Mouse (Mus musculus) myocyte (in vitro differentiated cells): ENCODE results near the gene 4933406M09Rik. TPM values are rescaled to one million over a fixed set of nuclear protein-coding genes. Genes with fewer than 3 reads are reported as not detected.

Source experiments
- H3K27me3 ChIP-seq: one replicate; pipeline ENCODE4 v1.6.1; 2011; ENCODE audit not compliant: control insufficient read depth, insufficient read depth, insufficient read length
- H3K36me3 ChIP-seq: one replicate; pipeline ENCODE4 v1.6.1; 2011; ENCODE audit not compliant: control insufficient read depth, insufficient read depth
- H3K4me2 ChIP-seq: one replicate; pipeline ENCODE4 v1.6.1; 2011; ENCODE audit warnings: low read depth, control low read depth
- H3K4me3 ChIP-seq: one replicate; pipeline ENCODE4 v1.5.1; 2011; ENCODE audit warnings: mild to moderate bottlenecking, control low read depth, moderate library complexity
- H3K79me2 ChIP-seq: one replicate; pipeline ENCODE4 v1.6.1; 2011; ENCODE audit not compliant: control insufficient read depth, insufficient read depth
- H3ac ChIP-seq: one replicate; pipeline ENCODE4 v1.6.1; 2011; ENCODE audit not compliant: control insufficient read depth, insufficient read length
- CEBPB ChIP-seq: IDR thresholded peaks from 2 replicates; pipeline ENCODE4 v1.6.1; 2011; ENCODE audit warnings: mild to moderate bottlenecking, moderate library complexity; ENCODE audit not compliant: poor library complexity, insufficient read depth, severe bottlenecking
- E2F4 ChIP-seq: IDR thresholded peaks from one replicate; pipeline ENCODE4 v1.6.1; 2011; ENCODE audit warnings: mild to moderate bottlenecking, control low read depth, moderate library complexity; ENCODE audit not compliant: insufficient read depth
- MAX ChIP-seq: IDR thresholded peaks from one replicate; pipeline ENCODE4 v1.6.1; 2011; ENCODE audit warnings: low read depth, mild to moderate bottlenecking, control low read depth
- MYOD1 ChIP-seq, 3 experiments: IDR thresholded peaks; one replicate each; pipeline ENCODE4 v1.6.1; 2011; ENCODE audit warnings: control low read depth in 2 of 3, low read depth in 2 of 3, mild to moderate bottlenecking in 2 of 3, moderate library complexity in 1 of 3; ENCODE audit not compliant: insufficient read length in 2 of 3, control insufficient read depth in 1 of 3
- MYOG ChIP-seq, 3 experiments: IDR thresholded peaks; one replicate each; pipeline ENCODE4 v1.6.1; 2011; ENCODE audit warnings: control low read depth in 2 of 3, low read depth in 2 of 3, mild to moderate bottlenecking in 2 of 3; ENCODE audit not compliant: insufficient read length in 2 of 3, control insufficient read depth in 1 of 3, insufficient read depth in 1 of 3
- POLR2A ChIP-seq: IDR thresholded peaks from one replicate; pipeline ENCODE4 v1.6.1; 2011; ENCODE audit warnings: low read depth, mild to moderate bottlenecking, control low read depth, moderate library complexity; ENCODE audit not compliant: insufficient read length
- POLR2AphosphoS2 ChIP-seq: IDR thresholded peaks from one replicate; pipeline ENCODE4 v1.6.1; 2011; ENCODE audit warnings: low read depth, control low read depth; ENCODE audit not compliant: insufficient read length
- REST ChIP-seq: IDR thresholded peaks from one replicate; pipeline ENCODE4 v1.6.1; 2011; ENCODE audit warnings: mild to moderate bottlenecking, control low read depth, moderate library complexity; ENCODE audit not compliant: insufficient read depth, insufficient read length
- SRF ChIP-seq: IDR thresholded peaks from one replicate; pipeline ENCODE4 v1.6.1; 2011; ENCODE audit warnings: low read depth; ENCODE audit not compliant: control insufficient read depth, insufficient read length
- TCF12 ChIP-seq: IDR thresholded peaks from one replicate; pipeline ENCODE4 v1.6.1; 2011; ENCODE audit warnings: mild to moderate bottlenecking, control low read depth; ENCODE audit not compliant: poor library complexity, insufficient read depth, severe bottlenecking
- TCF3 ChIP-seq: IDR thresholded peaks from one replicate; pipeline ENCODE4 v1.6.1; 2011; ENCODE audit warnings: low read depth, control low read depth; ENCODE audit not compliant: insufficient read length
- USF1 ChIP-seq: IDR thresholded peaks from one replicate; pipeline ENCODE4 v1.6.1; 2011; ENCODE audit warnings: low read depth, mild to moderate bottlenecking, control low read depth, moderate library complexity
- polyA plus RNA-seq: library from polyadenylated mRNA; unstranded; fragments of >200 nt; fragmentation: generic; extraction: Trizol; gene quantifications from one replicate; pipeline ENCODE4 v1.2.1, GENCODE M21; 2012; ENCODE audit warnings: missing spikeins

4933406M09Rik gene
- polyA plus RNA-seq, 1 experiment = not detected

DNA sequence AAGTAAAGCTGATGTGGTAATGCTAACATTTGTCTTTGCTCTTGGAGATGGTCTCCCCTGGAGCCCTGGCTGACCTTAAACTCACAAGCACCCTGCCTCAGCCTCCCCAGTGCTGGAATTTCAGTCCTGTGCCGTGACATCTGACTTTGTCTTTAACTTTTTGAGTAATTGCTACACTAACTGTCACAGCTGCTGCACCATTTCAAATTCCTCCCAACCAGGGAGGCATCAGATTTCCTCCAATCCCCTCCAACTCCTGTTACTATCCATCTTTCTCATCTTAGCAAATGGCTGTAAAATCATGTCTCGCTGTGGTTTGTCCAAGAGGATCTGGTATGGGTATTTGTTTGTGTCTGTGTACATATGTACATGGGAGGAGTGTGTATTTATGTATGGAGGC is 11.6 kb upstream of the 4933406M09Rik start:
- H3K4me3 ChIP-seq = no peak overlapping the region
- TF ChIP-seq POLR2AphosphoS2 = no peak
- TF ChIP-seq REST = no peak
- TF ChIP-seq TCF12 = peak; percentile 39
- no peak for TF ChIP-seq MAX
- no peak for TF ChIP-seq CEBPB
- peak; percentile 66 to 91 (median 81) for TF ChIP-seq MYOD1 (IDR thresholded peaks at IDR 0.05; ENCODE audit: control insufficient read depth in 1 of 3, insufficient read length in 2 of 3, low read depth in 2 of 3)
- no peak for TF ChIP-seq POLR2A
- TF ChIP-seq E2F4 = no peak
- TF ChIP-seq SRF = no peak
- no peak for TF ChIP-seq USF1
- TF ChIP-seq TCF3 = peak; percentile 11
- H3K27me3 ChIP-seq = no peaks in the 10 kb centered on the region
- no peaks in the 10 kb centered on the region for H3K79me2 ChIP-seq
- H3ac ChIP-seq = no peak overlapping the region
- H3K36me3 ChIP-seq = no peaks in the 10 kb centered on the region
- H3K4me2 ChIP-seq = no peak overlapping the region

- no peaks in the 10 kb centered on the region for H3K27me3 ChIP-seq
- no peak overlapping the region for H3K4me2 ChIP-seq
- no peak for TF ChIP-seq POLR2AphosphoS2
- no peak for TF ChIP-seq CEBPB
- no peak for TF ChIP-seq POLR2A
- TF ChIP-seq MAX = no peak
- TF ChIP-seq TCF3 = no peak
- TF ChIP-seq TCF12 = no peak
- TF ChIP-seq REST = no peak
- TF ChIP-seq MYOD1 (IDR thresholded peaks at IDR 0.05; ENCODE audit: control insufficient read depth in 1 of 3, insufficient read length in 2 of 3, low read depth in 2 of 3) = no peak
- no peak for TF ChIP-seq SRF
- TF ChIP-seq MYOG (IDR thresholded peaks at IDR 0.05; ENCODE audit: control insufficient read depth in 1 of 3, insufficient read depth in 1 of 3, insufficient read length in 2 of 3, low read depth in 2 of 3) = no peak
- TF ChIP-seq E2F4 = no peak
- TF ChIP-seq USF1 = no peak
- H3K4me3 ChIP-seq = no peak overlapping the region
- H3ac ChIP-seq = no peak overlapping the region
- no peaks in the 10 kb centered on the region for H3K79me2 ChIP-seq
- no peaks in the 10 kb centered on the region for H3K36me3 ChIP-seq
These were observed 4.7 kb upstream of the 4933406M09Rik start for GRCm38 (mm10) chr1:134381051-134381450.

DNA sequence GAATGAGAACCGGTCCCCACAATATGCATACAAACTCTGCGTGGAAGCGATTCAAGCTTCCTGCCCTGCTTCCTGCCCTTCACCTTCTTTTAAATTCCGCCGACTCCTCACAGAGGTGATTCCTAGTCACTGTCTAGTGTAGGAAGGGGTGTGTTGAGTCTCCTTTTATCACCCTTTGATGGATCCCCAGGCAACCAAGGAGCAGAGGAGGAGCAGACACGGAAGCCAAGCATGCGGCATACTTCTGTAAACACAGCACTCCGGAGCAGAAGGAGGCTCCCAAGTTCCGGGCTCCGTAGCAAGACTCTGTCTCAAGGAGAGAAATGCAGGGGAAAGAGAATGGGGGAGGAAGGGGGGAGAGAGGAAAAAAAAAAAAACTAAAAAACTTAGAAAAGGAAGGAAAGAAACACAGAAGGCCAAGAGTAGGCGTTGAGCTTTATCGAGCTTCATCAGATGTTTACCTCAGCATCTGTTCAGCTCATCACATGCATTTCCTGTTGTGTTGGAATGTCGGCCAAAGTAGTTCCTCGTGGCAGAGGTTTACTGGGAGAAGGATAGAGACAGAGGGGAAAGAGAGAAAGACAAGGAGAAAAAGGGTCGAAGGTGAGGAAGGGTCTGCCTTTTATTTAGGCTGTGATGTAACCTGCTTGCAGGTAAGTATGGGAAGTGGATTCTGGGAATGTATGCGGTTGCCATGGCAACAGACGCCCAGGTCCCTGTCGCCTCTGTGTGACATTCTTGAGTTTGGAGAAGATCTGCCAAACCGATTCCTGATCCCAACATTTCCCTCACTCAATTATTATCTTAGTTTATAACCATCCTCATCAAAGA is 3.7 kb upstream of the 4933406M09Rik start:
- H3K4me3 ChIP-seq = no peak overlapping the region
- no peak overlapping the region for H3ac ChIP-seq
- TF ChIP-seq TCF3 (no peak), POLR2A (no peak), TCF12 (no peak)

GRCm38 (mm10) chr1:134384581-134384980 is 1.2 kb upstream of the 4933406M09Rik start:
- Histone ChIP-seq H3ac (no peak overlapping the region), H3K27me3 (peaks cover 15% of the 10 kb centered on the region), H3K79me2 (no peaks in the 10 kb centered on the region), H3K36me3 (no peaks in the 10 kb centered on the region), H3K4me2 (no peak overlapping the region), H3K4me3 (no peak overlapping the region)
- TF ChIP-seq MAX (no peak), MYOD1 (IDR thresholded peaks at IDR 0.05; ENCODE audit: control insufficient read depth in 1 of 3, insufficient read length in 2 of 3, low read depth in 2 of 3) (no peak), USF1 (no peak), POLR2A (no peak), TCF12 (no peak), REST (no peak), CEBPB (no peak), E2F4 (no peak), TCF3 (no peak), POLR2AphosphoS2 (no peak), MYOG (IDR thresholded peaks at IDR 0.05; ENCODE audit: control insufficient read depth in 1 of 3, insufficient read depth in 1 of 3, insufficient read length in 2 of 3, low read depth in 2 of 3) (no peak), SRF (no peak)

More for the DNA sequence above, 3.7 kb upstream of the 4933406M09Rik start:
- no peaks in the 10 kb centered on the region for H3K36me3 ChIP-seq
- no peaks in the 10 kb centered on the region for H3K79me2 ChIP-seq
- H3K4me2 ChIP-seq = no peak overlapping the region
- H3K27me3 ChIP-seq = peaks cover under 1% of the 10 kb centered on the region

DNA sequence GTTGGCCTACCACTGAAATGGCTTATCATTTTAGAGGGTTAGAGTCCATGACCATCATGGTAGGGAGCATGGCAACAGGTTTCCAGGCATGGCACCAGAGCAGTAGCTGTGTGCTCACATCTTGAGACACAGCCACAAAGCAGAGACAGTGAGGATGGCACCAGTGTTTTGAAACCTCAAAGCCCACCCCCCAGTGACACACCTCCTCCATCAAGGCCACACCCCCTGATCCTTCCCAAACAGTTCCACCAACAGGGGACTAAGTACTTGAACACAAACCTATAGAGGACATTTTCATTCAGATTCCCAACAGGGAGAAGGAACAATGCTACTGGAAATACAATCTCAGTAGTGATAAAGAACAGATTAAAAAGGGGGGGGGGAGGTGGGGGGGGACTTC is 564 bp upstream of the 4933406M09Rik start:
- Histone ChIP-seq H3ac (no peak overlapping the region), H3K79me2 (no peaks in the 10 kb centered on the region), H3K36me3 (no peaks in the 10 kb centered on the region), H3K4me3 (no peak overlapping the region), H3K27me3 (peaks cover 15% of the 10 kb centered on the region), H3K4me2 (no peak overlapping the region)
- TF ChIP-seq MYOD1 (IDR thresholded peaks at IDR 0.05; ENCODE audit: control insufficient read depth in 1 of 3, insufficient read length in 2 of 3, low read depth in 2 of 3) (no peak), MAX (no peak)
